Mouse (Mus musculus): ENCODE measurements around the gene Hyal2.
A peak's percentile ranks its signal among the peaks of the same experiment; 100 is the strongest.

The Hyal2 gene

DNA sequence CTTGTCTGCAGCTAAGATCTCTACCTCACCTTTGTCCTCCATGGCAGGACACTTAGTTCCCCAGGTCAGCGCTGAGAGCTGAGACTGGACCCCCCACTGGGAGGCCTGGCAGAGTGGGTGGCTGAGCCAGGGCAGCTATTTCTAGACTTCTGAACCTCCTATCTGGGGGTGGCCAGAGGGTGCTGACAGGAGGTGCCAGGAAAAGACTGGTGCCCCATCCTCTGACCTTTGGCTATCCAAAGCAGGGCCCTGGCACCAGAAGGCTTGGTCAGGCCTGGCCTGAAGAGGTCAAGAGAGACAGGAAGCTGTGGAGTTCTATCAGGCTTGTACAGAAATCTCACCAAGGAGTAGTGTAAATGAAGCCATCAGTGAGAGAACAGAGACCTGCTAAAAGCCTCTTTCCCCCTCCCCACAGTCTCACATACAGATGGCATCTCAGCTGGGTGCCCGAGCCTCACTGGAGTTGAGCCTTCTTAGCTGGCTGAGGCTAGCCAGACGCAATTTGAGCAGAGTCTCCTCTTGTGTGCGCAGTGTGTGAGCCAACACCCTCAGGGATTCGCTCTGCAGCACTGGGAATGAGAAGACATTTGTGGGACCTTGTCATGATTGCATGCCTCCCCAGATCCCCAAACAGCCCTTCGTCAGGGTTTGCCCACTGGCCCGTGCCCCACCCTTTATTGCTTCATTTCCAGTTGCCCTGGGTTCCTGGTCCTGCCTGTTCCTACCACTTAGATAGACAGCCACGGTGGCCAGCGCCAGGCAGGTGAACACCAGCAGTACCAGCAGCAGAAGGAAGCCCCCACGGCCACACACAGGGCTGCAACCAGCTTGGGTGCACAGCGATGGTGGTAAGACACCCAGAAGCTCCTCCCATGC lies 25.6 kb downstream of the Hyal2 start:
- no peak for DNase-seq

DNA sequence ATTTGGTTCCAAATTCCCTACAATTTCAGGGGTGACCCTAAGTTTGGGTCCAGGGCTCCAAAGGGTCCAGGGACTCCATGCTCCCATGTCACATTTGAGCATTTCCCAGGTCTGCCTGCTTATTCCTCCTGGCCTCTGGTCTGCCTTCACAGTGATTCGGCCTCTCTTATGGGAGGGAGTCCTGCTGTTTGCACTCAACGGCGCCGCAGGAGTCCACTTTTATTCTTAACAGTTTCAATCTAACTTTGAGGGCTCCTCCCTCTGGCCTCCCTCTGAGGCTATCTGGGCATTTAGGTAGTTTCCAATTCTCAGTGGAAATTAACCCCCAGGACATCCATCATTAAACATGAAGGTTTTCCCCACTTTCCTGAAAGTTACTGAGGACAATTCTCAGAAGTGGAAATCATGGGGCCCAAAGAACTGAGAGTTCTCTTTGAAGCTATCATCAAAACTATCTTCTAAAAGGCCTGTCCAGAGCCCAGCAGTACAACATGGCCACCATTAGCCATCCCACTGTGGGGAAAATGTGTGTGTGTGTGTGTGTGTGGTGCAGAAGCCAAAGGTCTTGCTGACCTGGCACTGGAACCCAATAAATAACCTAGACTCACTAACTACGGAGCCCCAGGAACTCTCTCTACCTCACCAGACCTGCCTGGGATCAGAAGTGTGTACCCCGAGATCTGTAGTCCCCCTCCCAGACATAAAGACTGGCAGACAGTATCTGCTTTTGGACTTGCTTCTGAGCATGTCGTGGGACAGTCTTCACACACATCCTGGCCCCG lies 26.7 kb downstream of the Hyal2 start:
- no peak for DNase-seq

DNA sequence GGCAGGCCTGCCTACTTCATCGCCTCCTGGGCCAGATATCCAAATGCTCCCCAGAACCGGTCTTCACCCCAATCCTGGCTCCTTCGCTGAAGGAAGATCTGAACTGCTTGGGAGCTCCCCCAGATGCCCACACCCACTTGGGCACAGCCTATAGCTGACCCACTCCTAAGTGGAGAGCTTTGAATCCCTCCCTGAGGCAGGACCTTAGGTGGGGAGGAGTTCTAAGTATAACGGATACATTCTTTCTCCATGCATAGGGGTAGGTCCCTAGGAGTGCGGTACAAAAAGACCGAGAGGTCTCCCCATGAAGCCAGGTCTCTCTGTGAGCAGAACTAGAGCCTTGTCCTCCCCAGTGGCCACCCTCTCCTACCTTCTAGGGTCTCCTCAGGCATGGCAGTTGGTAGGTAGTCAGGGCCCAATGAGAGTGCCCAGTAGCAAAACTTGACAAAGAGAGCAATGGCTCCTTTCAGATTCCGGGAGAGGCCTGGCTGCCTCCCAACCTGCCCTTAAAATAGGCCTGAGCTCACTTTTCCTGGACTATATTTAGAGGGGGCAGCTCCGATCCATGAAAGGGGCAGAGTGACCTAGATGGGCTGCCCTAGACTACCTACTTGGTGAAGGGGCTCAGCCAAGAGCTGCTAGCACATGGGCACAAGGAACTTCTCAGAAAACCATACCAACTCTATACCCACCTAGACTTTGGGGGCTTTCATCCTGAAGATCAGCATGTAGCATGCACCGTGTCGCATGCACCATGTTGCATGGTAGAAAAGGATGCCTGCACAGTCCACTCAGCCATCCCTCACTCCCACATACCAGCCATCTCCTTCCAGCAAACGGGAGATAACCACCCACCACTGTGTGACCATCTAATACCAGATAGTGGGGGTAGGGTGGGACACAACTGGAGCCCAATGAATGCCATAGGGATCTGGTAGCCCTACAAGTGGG lies 29.1 kb downstream of the Hyal2 start:
- peak; percentile 47 for DNase-seq

DNA sequence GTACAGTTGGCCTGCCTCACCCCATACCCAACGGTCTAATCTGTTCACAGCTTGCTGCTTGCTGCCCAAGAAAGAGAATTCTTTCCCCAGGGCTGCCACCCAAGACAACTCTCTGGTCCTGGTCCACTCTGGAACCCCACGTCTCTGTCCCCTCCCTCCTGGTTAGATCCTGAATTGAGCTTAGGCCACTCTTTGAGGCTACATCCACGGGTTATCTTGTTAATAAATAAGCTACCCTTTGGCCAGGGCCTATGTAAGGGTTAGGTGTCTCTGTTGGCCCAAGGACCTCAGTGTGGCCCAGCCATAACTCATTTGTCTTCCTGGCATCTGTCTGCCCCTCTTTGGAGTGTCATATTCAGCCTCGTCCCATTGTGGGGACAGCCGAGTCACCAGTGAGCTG lies 30.6 kb downstream of the Hyal2 start:
- DNase-seq = no peak

DNA sequence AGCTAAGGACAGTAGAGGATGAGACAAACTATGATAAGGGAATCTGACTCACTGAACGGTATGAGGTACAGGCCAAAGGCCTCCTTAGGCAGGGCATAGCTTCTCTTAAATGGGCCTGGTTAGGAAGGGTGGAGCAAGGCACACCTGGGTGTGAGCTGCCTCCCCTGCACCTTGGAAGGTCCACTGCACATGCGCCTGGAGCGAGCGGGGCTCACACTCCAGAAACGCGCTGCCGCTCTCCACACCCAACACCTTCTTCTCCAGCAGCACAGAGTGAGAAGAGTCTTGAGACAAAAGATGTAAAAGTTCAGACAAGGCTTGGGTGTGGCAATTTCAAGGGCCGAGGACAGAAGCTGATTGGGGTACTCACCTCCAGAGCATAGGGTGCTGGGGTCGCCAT lies 31.7 kb downstream of the Hyal2 start:
- DNase-seq = no peak

DNA sequence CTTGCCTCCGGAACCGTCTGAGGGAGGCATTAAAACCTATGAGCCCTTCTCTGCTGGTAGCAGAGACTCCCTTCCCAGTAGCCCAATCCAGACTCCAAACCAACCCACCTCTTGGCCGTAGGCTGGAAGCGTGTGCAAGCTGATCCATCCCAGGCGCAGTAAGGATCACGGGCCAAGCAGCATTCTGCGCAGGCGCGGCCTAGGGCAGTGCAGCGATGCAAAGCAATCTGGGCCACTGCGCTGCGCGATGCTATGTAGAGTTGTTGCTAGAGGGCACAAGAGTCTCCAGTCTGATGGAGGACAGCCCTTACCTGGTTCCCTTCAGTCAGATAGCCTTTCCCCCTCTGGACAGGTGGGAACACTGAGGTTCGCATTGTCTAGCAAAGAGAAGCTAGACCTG lies 32.1 kb downstream of the Hyal2 start:
- no peak for DNase-seq

DNA sequence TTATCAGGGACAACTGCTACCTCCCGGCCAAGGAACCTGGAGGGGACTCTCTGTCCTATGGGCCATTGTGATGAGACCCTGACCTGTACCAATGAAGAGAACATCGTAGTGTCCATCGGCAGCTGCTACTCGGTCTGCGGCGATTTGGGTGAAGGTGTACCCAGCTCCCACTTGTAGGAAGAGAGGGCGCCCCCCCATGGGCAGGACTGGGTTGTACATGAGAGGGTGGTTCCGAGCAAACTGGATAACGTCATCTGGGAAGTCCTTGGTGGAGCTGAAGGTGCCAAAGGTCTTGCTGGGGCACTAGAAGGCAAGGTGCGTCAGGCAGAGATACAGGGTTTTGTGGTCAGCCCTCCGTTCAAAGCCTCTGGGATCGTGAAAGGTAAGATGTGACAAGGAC lies 33.0 kb downstream of the Hyal2 start:
- peak; percentile 50 for DNase-seq

DNA sequence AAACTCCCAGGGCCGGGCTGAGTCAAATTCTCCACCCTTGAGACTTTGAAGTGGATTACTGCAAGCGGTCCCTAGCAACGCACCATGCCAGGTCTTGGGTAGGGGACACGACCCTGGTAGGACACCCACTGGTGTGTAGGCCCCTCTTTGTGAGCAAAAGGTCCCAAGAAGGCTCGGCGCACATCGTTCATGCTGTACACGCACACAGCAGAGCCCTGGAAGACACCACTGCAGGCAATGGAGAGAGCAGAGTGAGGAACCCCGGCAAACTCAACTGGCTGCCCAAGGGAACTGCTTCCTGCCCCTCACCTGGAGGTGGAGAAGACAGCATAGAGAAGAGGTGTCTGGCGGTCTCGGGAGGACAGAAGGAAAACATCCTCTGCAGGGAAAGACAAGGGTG lies 33.5 kb downstream of the Hyal2 start:
- DNase-seq = no peak

DNA sequence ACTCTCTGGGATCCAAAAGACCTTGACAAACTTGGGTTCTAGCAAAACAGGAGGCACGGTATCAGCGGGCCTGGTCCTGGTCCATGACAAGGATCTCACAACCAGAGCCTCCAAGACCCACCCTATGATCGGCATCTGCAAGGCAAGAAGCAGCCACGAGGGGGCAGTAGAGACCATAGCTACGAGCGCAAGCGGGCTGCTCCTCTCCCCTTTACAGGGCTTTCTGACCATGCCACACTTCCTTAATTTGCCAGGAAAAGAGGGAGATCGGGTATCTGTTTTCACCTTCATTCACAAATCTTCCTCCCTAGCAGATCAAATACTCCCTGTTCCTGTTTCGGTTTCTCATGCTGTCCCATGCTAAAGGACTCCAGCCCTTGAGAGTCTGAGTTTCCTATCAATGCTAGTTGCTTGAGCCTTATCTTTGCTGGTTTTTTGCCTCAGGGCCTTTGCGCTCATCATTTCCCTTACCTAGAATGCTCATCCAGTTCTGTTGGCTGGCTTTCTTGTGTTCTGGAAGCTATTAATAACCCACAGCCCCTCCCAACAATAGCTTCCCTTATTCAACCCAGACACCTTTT lies 34.4 kb downstream of the Hyal2 start:
- DNase-seq = peak; percentile 96

DNA sequence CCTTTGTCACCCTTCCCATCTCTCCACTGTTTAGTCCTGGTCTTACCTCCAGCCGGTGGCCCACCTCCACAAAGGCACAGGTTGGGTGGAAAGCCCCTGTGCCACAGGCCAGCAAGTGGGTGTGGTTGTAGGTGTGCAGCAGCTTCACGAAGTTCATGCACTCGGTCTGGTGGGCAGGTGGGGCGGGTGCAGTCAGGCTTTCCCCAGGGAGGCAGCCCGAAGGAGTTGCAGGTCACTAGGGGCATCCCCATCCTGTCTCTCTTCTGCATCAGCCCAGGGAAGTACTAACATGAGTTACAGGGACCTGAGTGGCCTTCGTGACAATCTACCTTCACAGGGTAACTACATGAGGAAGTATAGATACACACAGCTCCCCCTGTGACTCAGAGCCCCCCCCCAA lies 35.5 kb downstream of the Hyal2 start:
- DNase-seq = no peak

DNA sequence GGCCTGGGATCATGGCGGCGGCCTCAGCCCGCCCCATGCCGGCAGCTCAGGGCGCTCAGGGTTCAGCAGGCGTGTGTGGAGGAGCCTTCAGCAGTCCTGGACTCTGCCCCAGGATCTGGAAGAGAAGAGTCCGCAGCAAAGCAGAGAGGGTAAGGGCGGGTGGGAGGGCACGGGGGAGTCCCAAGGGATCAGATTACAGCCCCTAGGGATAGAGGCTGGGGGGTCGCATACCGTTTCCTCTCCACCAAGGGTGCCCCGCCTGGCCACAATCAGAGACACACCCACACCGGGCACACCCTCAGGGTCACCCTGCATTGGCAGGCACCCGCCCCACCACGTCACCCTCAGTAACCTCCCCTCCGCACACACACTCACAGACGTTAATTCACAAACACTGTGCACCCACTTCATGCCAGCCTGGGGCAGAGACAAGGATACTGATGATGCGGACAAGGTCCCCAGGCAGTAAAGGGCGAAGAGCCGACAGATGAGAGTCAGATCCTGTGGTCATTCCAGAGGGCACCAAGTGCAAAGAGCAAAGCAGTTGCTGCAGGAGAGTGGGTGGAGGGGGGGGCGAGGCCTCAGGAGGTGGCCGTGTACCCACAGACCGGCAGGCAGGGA lies 37.4 kb downstream of the Hyal2 start:
- peak; percentile 81 for DNase-seq

DNA sequence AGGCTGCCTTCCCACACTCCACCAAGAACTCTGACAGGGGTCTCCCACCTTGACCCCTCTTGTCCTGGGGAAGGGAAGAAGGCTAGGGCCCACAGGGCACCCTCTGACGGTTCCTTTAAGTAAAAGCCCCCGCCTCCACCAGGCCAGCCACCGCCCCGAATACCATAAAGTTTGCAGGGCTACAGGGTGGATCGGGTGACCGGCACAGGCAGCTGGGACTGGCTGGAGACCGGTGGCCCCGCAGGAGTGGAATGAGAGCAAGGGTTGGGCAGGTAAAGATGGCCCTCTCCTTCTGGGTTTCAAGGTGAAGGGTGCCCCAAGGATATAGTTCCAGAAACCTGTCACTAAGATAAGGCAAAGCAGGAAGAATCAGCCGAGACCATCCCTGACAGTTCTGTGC lies 38.8 kb downstream of the Hyal2 start:
- DNase-seq = peak; percentile 55

DNA sequence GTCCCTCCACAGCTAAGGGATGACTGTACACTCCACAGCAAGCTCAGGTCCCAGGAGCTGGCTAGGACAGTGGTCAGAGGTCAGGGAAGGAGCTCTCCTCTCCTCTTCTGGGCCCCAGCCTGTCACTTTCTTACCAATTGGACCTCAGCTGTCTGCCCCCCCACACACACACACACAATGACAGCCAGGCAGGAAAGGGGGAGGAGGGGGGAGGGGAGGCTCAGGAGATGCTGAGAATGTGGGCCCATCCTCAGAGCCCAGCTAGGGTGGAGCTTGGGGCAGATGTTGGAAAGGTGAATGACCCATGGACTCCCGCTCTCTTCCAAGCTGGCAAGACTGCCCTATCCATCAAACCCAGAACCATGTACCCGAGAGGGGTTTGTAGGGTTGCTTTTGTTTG lies 39.3 kb downstream of the Hyal2 start:
- DNase-seq = no peak

DNA sequence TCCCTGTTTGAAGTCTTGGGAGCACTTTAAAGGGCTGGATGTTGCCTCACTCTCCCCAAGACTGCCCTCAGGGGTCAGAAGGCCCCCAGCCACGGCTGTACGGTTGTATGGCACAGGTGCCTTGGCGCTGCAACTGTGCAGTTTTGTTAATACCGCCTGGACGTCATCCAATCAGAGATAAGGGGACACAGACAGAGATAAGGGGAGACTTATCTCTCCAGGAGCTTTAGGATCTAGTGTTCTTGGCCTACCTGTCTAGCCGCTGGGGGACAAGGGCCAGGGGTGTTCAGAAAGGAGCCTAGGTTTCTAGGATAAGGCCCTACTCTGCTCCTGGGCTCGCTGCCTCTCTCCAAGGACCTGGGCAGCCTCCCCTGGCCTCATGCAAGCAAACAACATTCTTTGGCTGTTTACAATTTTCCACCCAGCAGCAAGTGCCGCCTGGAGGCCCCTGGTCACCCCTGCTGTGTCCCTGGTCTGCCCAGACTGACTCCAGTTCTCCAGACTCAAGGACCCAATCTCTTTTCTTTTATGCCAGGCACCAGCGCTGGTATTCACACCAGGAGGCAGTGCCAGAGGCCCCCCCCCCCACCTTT lies 40.0 kb downstream of the Hyal2 start:
- no peak for DNase-seq

DNA sequence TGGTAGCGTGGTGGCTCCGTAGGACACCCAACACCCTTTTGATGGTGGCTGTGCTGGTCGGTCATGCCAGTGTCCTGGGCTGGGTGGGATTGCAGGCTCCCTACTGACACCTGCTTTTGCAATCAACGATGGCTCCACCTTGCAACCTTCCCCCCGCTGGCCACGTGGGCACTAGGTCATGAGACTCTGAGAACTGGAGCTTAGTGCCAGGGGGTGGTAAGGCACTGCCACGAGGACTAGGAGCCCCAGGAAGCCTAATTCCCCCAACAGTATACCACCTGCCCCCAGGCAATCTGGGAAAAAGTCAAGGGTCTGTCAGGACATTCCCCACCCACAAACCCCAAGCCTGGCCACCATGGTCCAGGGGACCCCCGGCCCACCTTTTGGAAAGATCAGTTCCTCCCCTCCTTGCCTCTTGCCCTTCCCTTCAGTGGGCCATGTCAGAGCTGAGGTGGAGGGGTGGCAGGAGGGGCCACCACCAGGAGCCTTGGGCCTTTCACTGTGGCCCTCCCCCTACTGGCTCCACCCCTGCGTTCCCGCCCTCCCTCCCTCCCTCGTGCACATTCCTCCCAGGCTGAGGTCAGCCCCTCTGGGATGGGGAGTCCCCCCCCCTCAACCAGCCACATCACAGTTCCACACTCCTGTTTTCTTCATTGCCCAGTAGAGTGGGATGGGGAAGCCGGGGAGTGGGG lies 41.1 kb downstream of the Hyal2 start, which contains the start of gene Sema3b:
Gene Sema3b (minus strand): TSS at position 489 of the 692 bp plus-strand sequence.
- peak; percentile 67 for DNase-seq

DNA sequence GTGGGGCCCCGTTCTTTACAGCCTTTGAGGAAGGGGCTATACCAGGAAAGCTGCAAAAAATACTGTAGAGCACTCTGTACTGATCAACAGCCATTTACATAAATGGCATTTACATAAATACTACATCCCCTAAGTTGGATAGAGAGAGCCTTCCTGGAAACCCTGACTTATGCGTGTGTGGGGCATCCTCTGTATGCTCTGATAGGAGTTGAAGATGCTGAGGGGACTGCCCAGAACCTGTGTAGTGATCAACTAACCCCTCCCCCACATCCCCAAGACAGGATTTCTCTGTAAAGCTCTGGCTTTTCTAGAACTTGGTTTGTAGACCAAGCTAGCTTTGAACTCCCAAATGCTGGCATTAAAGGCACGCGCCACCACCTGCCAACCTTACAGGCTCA lies 41.7 kb downstream of the Hyal2 start:
- no peak for DNase-seq

DNA sequence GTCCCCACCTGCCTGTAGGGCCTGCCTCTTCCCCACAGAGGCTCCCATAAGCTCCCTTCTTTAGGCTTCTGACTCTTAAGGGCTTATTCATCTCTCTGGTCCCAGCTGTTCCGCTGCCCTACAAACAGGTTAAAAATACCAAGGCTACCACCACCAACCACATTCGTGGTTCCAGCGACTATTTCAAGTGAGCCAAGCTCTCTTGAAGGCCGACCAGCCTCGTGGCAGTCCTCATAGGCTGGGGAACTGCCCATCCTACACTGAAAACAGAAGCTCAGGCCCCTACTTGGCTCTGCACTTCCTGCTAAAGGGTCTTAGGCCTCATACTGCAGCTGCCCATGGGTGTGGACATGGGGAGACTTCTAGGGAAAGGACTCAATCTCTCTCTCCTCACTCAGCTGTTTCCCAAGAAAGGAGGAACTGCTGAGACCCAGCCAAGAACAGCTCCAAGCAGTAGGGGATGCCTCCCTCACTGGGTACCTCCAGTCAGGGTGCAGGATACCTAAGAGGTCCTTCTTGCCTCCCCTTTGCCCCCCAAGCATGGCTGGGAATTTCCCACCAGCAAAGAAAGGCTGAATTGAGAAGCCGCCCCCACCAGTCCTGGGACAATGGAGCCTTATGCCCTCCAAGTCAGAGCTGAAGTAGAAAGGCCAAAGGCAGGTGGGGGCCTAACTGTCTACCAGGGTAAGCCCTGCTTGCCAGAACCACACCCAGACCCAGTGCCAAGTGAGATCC lies 43.9 kb downstream of the Hyal2 start:
- DNase-seq = no peak

DNA sequence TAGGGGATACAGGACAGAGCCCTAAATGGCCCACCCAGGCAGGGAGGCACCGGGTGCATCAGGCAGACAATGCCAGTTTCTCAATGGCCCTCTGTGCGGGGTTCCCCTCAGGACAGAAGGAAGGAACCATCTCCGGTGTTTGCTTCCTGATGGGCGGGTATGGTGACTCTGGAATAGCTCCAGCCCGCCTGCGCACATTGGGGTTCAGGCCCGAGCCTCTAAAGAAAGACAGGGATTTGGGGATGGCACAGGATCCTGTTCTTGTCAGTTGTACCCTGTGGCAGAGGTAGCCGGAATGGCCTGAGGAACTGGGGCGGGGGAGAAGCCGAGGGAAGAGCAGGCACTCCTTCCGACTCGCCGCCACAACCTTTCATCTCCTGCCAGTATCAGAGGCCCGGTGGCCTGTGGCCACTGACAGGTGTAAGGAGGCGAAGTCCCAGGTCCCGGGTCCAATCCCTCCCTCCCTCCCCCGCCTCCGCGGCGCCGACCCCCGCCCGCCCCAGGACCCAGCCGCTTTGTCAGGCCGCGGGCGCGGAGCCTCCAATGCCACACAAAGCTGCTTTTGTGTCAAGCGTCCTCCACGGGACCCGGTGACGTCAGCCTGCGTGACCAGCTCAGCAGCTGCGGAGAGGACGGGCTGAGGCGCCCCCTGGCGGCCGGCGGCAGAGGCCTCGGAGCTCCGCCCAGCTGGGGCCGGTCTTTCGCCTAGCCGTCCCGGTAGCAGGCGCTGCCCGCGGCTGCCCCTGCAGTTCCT lies 44.6 kb downstream of the Hyal2 start:
- peak; percentile 99 for DNase-seq

DNA sequence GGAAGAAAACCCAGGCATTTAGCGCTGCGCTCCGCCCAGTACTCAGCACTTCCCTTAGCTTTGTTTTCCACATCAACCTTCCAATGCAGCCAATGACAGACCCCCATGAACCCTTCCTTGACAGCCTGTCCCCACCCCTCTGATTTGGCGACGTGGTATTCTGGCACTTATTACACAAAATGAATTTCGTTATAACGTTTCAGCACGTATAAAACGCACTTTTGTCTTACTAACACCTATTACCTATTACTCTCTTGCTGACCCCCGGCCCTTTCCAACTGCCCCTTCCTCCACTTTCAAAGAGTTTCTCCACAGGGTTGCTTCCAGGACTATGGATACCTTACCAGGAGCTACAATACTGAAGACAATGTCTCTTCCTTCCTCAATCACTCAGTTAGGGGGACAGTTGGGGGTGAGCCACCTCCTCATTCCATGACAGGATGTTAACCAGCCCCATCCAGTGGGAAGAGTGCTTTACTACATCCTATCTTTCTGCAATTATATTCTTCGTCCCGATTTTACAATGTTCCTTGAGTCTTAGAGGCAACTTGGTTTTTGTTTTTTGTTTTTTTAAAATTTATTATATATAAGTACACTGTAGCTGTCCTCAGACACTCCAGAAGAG lies 45.3 kb downstream of the Hyal2 start:
- peak; percentile 79 for DNase-seq

Measured in lung, postnatal 10 days (tissue).